Mouse (Mus musculus) spleen, adult 2 months (tissue): ENCODE data around the gene Ap4s1.

ENCODE experiments used
- CTCF ChIP-seq: fragments of 200-500 bp; IDR thresholded peaks from 2 replicates; pipeline ENCODE4 v1.5.1; 2011; ENCODE audit warnings: mild to moderate bottlenecking, inconsistent platforms; ENCODE audit not compliant: insufficient read depth, insufficient read length, insufficient replicate concordance; ENCODE audit errors: extremely low read depth
- POLR2A ChIP-seq: fragments of 200-500 bp; IDR thresholded peaks from 2 replicates; pipeline ENCODE4 v1.6.1; 2011; ENCODE audit warnings: low read depth, low read length, inconsistent platforms

DNA sequence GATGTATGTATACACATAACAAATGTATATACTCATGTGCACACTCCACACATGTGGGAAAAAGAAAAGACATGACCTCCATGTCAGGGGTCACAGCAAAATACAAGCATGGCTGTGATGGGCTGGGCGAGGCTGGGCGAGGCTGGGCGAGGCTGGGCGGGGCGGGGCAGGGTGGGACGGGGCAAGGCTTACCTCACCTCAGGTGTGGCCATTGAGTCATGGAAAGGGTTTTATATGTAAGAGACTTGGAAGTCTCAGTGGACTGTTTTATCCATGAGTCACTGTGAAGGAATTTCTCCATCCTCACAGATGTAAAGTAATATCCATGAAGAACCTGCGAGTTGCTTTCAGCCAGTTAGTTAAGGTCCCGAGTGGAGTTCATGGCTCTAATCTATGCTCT is 31.0 kb downstream of the Ap4s1 start:
- TF ChIP-seq POLR2A = no peak
- no peak for TF ChIP-seq CTCF
